Mouse (Mus musculus) MEL (cell line): Measurements from ENCODE around the gene Gm2115. TPM values are rescaled to one million over a fixed set of nuclear protein-coding genes. Genes with fewer than 3 reads are reported as not detected.
A peak's percentile ranks its signal among the peaks of the same experiment; 100 is the strongest.

Source experiments
- DNase-seq: peaks from one replicate; pipeline ENCODE4 v3.0.0; 2011; ENCODE audit warnings: low read depth, low spot score
- H3K27ac ChIP-seq: 2 replicates; pipeline ENCODE4 v1.5.1; 2012; ENCODE audit warnings: low read depth, mild to moderate bottlenecking, control low read depth, low read length, moderate library complexity; ENCODE audit not compliant: control insufficient read depth
- H3K27me3 ChIP-seq, 2 experiments: fragments of 150-350 bp in 1 of 2; sonication (generic) in 1 of 2; 2 replicates each; pipeline ENCODE4 v1.6.1; 2012; ENCODE audit warnings: low read length in 2 of 2, mild to moderate bottlenecking in 2 of 2, improper control_type of control experiment in 1 of 2, moderate library complexity in 1 of 2; ENCODE audit not compliant: insufficient read depth in 2 of 2, control insufficient read depth in 1 of 2
- H3K36me3 ChIP-seq, 2 experiments: 2 replicates each; pipeline ENCODE4 v1.6.1; 2012 to 2014; ENCODE audit warnings: low read length in 2 of 2, improper control_type of control experiment in 1 of 2, inconsistent platforms in 1 of 2, mild to moderate bottlenecking in 1 of 2; ENCODE audit not compliant: insufficient read depth in 2 of 2, control insufficient read depth in 1 of 2
- H3K4me1 ChIP-seq, 2 experiments: fragments of 150-350 bp in 1 of 2; sonication (generic) in 1 of 2; 2 replicates each; pipeline ENCODE4 v1.6.1; 2012; ENCODE audit warnings: low read length in 2 of 2, improper control_type of control experiment in 1 of 2, mild to moderate bottlenecking in 1 of 2; ENCODE audit not compliant: insufficient read depth in 2 of 2, control insufficient read depth in 1 of 2
- H3K4me3 ChIP-seq, 2 experiments: fragments of 150-350 bp in 1 of 2; sonication (generic) in 1 of 2; 2 replicates each; pipeline ENCODE4 v1.5.1; 2012; ENCODE audit warnings: low read depth in 2 of 2, low read length in 2 of 2, mild to moderate bottlenecking in 2 of 2, moderate library complexity in 2 of 2, control low read depth in 1 of 2, improper control_type of control experiment in 1 of 2; ENCODE audit not compliant: control insufficient read depth in 1 of 2, insufficient read depth in 1 of 2
- H3K79me2 ChIP-seq: 2 replicates; pipeline ENCODE4 v1.6.1; 2012; ENCODE audit warnings: mild to moderate bottlenecking, low read length, moderate library complexity; ENCODE audit not compliant: control insufficient read depth, poor library complexity, insufficient read depth
- H3K9ac ChIP-seq: 2 replicates; pipeline ENCODE4 v1.6.1; 2012; ENCODE audit warnings: low read depth, mild to moderate bottlenecking, control low read depth, low read length, moderate library complexity; ENCODE audit not compliant: control insufficient read depth, poor library complexity, severe bottlenecking
- H3K9me3 ChIP-seq: fragments of 150-350 bp; sonication (generic); replicated peaks from 2 replicates; pipeline ENCODE4 v1.6.1; 2012; ENCODE audit warnings: mild to moderate bottlenecking, low read length, improper control_type of control experiment, moderate library complexity; ENCODE audit not compliant: insufficient read depth
- CHD1 ChIP-seq: IDR thresholded peaks from 2 replicates; pipeline ENCODE4 v1.6.1; 2012; ENCODE audit warnings: low read depth, mild to moderate bottlenecking, inconsistent platforms, low read length, improper control_type of control experiment
- CTCF ChIP-seq, 3 experiments: IDR thresholded peaks in 2 of 3; conservative IDR thresholded peaks in 1 of 3; 2 replicates each; pipeline ENCODE4 v1.5.1; 2011 to 2012; ENCODE audit warnings: low read length in 3 of 3, low read depth in 2 of 3, mild to moderate bottlenecking in 2 of 3, improper control_type of control experiment in 1 of 3, inconsistent platforms in 1 of 3, mixed read lengths in 1 of 3, moderate library complexity in 1 of 3; ENCODE audit not compliant: control insufficient read depth in 1 of 3, insufficient read depth in 1 of 3, poor library complexity in 1 of 3, severe bottlenecking in 1 of 3
- E2F4 ChIP-seq: IDR thresholded peaks from 2 replicates; pipeline ENCODE4 v1.6.1; 2011; ENCODE audit warnings: low read depth, low read length, improper control_type of control experiment, borderline replicate concordance
- ELF1 ChIP-seq: IDR thresholded peaks from 2 replicates; pipeline ENCODE4 v1.6.1; 2014; ENCODE audit warnings: low read depth, mild to moderate bottlenecking, inconsistent platforms, low read length, improper control_type of control experiment, moderate library complexity
- EP300 ChIP-seq, 2 experiments: IDR thresholded peaks; 2 replicates each; pipeline ENCODE4 v1.6.1; 2011; ENCODE audit warnings: improper control_type of control experiment in 2 of 2, low read length in 2 of 2, low read depth in 1 of 2, mild to moderate bottlenecking in 1 of 2
- ETS1 ChIP-seq: IDR thresholded peaks from 2 replicates; pipeline ENCODE4 v1.6.1; 2012; ENCODE audit warnings: low read depth, mild to moderate bottlenecking, inconsistent platforms, low read length, improper control_type of control experiment, moderate library complexity
- GABPA ChIP-seq: IDR thresholded peaks from 2 replicates; pipeline ENCODE4 v1.6.1; 2012; ENCODE audit warnings: low read depth, mild to moderate bottlenecking, inconsistent platforms, low read length, improper control_type of control experiment, moderate library complexity
- GATA1 ChIP-seq: IDR thresholded peaks from 2 replicates; pipeline ENCODE4 v1.6.1; 2011; ENCODE audit warnings: low read depth, low read length, improper control_type of control experiment
- HCFC1 ChIP-seq: IDR thresholded peaks from 2 replicates; pipeline ENCODE4 v1.6.1; 2012; ENCODE audit warnings: low read depth, mild to moderate bottlenecking, inconsistent platforms, low read length, improper control_type of control experiment, moderate library complexity
- JUND ChIP-seq: IDR thresholded peaks from 2 replicates; pipeline ENCODE4 v1.6.1; 2011; ENCODE audit warnings: low read depth, mild to moderate bottlenecking, improper control_type of control experiment, low read length
- KAT2A ChIP-seq: conservative IDR thresholded peaks from 2 replicates; pipeline ENCODE4 v1.6.1; 2012; ENCODE audit warnings: low read depth, low read length, improper control_type of control experiment, inconsistent platforms
- MAFK ChIP-seq: IDR thresholded peaks from 2 replicates; pipeline ENCODE4 v1.6.1; 2011; ENCODE audit warnings: low read depth, mild to moderate bottlenecking, low read length, improper control_type of control experiment, borderline replicate concordance
- RAD21 ChIP-seq: IDR thresholded peaks from 2 replicates; pipeline ENCODE4 v1.6.1; 2011; ENCODE audit warnings: mild to moderate bottlenecking, low read depth, low read length, improper control_type of control experiment
- SIN3A ChIP-seq: IDR thresholded peaks from 2 replicates; pipeline ENCODE4 v1.6.1; 2012; ENCODE audit warnings: low read length, improper control_type of control experiment, inconsistent platforms
- SMC3 ChIP-seq: IDR thresholded peaks from 2 replicates; pipeline ENCODE4 v1.6.1; 2011; ENCODE audit warnings: low read depth, low read length, improper control_type of control experiment
- UBTF ChIP-seq: IDR thresholded peaks from 2 replicates; pipeline ENCODE4 v1.6.1; 2012; ENCODE audit warnings: low read depth, mild to moderate bottlenecking, inconsistent platforms, low read length, improper control_type of control experiment, moderate library complexity, borderline replicate concordance; ENCODE audit not compliant: insufficient read depth
- ZC3H11A ChIP-seq: IDR thresholded peaks from 2 replicates; pipeline ENCODE4 v1.6.1; 2012; ENCODE audit warnings: low read depth, mild to moderate bottlenecking, inconsistent platforms, low read length, improper control_type of control experiment
- polyA plus RNA-seq, 2 experiments: library from polyadenylated mRNA; stranded (reverse) in 1 of 2; unstranded in 1 of 2; fragments of >175 nt in 1 of 2; fragments of >200 nt in 1 of 2; gene quantifications; 2 replicates each; pipeline versions ENCODE4 v1.2.1 to v1.2.4; 2012; ENCODE audit warnings: low replicate concordance in 2 of 2, low read depth in 1 of 2; ENCODE audit not compliant: insufficient read length in 2 of 2, insufficient read depth in 1 of 2, missing spikeins in 1 of 2
- total RNA-seq: library from RNA; depleted of rRNA; stranded (reverse); fragments of 300-350 nt; gene quantifications from 2 replicates; pipeline ENCODE4 v1.2.3, GENCODE M21; 2012

The Gm2115 gene
- total and polyA plus RNA-seq, 3 experiments, result not detected

DNA sequence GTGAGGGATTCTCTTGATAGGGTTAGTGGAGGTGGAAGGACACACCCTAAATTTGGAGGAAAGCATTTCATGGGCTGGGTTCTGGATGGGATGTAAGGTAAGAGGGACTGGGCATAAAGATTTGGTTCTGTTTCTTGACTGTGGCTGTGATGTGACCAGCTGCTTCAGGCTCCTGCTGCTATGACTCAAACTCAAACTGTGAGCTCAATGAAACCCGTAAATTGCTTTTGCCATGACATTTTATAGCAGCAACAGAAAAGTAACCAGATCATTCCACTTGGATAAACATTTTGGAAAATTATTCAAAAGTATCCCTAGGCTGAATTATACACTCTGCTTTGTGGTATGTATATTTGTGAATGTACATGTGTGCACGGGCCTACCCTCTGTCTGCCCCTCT lies 61.9 kb downstream of the Gm2115 start:
- no peaks in the 10 kb centered on the region; a peak in 1 of 4 replicates for H3K27me3 ChIP-seq
- no peak overlapping the region for H3K9ac ChIP-seq
- peaks cover 0 to 7% of the 10 kb centered on the region in 2 experiments; a peak in 2 of 4 replicates for H3K36me3 ChIP-seq
- H3K4me1 ChIP-seq, result peaks cover 0 to 15% of the 10 kb centered on the region in 2 experiments; a peak in 3 of 4 replicates
- no peaks in the 10 kb centered on the region for H3K9me3 ChIP-seq
- no peak for TF ChIP-seq SIN3A
- TF ChIP-seq E2F4, result no peak
- TF ChIP-seq JUND, result no peak
- TF ChIP-seq GABPA, result no peak
- TF ChIP-seq ETS1, result no peak
- TF ChIP-seq, all 39 proteins: peak for 0
- Histone ChIP-seq H3K79me2 (no peaks in the 10 kb centered on the region), H3K27ac (no peak overlapping the region), H3K4me3 (no peak overlapping the region)
- DNase-seq, result no peak

DNA sequence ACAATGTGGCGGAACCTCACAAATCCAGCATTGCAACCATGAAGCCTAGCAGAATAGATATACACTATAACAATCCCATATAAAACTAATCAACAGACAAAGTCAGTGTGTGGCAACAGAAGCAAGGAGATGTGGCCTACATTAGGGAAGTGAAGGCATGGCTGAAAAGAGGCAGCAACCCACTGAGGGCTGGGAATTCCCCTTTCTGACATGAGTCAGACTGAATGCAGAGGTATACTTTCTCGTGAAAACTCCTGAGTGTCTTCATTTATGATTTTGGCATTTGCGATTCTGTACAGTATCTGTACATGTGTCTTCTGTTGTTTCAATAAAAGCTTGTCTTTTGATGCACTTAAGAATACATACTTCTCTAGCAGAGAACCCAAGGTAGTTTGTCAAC lies 62.6 kb downstream of the Gm2115 start:
- DNase-seq, result no peak
- peaks cover 0 to 7% of the 10 kb centered on the region in 2 experiments; a peak in 2 of 4 replicates for H3K36me3 ChIP-seq
- H3K4me3 ChIP-seq, result no peak overlapping the region
- TF ChIP-seq SIN3A (no peak), UBTF (no peak), E2F4 (no peak), MAFK (no peak), KAT2A (no peak), ETS1 (no peak), CHD1 (no peak), EP300 (IDR thresholded peaks at IDR 0.05; ENCODE audit: low read depth in 1 of 2, low read length in 2 of 2) (no peak)
- H3K79me2 ChIP-seq, result no peaks in the 10 kb centered on the region
- peaks cover 0 to 15% of the 10 kb centered on the region in 2 experiments; a peak in 3 of 4 replicates for H3K4me1 ChIP-seq
- no peaks in the 10 kb centered on the region; a peak in 1 of 4 replicates for H3K27me3 ChIP-seq
- no peaks in the 10 kb centered on the region for H3K9me3 ChIP-seq
- no peak overlapping the region for H3K9ac ChIP-seq
- H3K27ac ChIP-seq, result no peak overlapping the region

DNA sequence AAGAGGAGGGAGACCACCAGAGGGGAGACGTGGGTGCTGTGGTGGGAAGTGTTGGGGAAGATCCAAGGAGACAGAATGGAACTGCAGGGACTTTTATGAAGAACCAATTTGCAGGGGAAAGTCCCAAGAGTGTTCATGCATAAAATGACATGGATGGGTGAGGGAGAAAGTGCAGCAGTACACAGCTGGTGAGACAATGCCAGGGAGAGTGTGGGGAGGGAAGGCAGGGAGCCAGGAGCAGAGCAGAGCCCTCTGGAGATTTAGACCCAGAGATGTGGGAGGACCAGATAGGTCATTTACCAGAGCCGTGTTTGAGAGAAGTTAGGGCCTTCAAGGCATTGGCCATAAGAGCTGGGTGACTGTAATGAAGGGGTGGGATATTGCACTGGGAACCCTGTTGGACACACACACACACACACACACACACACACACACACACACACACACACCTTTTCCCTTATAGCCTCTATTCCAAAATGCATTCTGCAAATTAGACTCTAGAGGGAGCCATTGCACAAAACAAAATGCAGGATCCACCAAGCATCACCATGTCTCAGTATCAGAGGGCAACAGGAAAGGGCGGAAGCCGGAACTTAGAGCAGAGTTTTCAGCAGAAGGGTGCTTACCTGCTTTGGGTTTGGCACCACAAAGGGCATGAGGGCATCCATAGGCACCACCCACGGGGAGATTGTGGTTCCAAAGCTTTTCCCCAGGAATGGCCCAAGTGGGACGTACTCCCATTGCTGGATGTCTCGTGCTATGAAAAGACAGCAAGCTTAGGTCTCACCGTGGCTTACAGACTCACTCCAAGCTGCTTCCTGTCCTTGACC lies 65.5 kb downstream of the Gm2115 start:
- Histone ChIP-seq H3K4me3 (peak overlapping the region in 1 of 2 experiments; percentile 19; a peak in 1 of 4 replicates), H3K36me3 (peaks cover 0 to 3% of the 10 kb centered on the region in 2 experiments; a peak in 1 of 4 replicates), H3K4me1 (peaks cover 0 to 6% of the 10 kb centered on the region in 2 experiments; a peak in 1 of 4 replicates)

More for the DNA sequence above, 65.5 kb downstream of the Gm2115 start:
- peak; percentile 92 for TF ChIP-seq ZC3H11A
- 0 out of 2 replicates have a peak, but pooled peaks have one; percentile 31 for TF ChIP-seq HCFC1
- TF ChIP-seq RAD21, result peak; percentile 93
- peak; percentile 41; the same call in 1 of the 2 replicates for TF ChIP-seq ELF1
- peak; percentile 91 for TF ChIP-seq SMC3
- TF ChIP-seq CTCF (IDR thresholded peaks at IDR 0.05 in 2 of 3, conservative IDR thresholded peaks at IDR 0.05 in 1 of 3; ENCODE audit: control insufficient read depth in 1 of 3, insufficient read depth in 1 of 3, low read depth in 2 of 3, low read length in 3 of 3, poor library complexity in 1 of 3, severe bottlenecking in 1 of 3), result peak; percentile 46 to 89 (median 48)
- TF ChIP-seq JUND, result no peak
- no peak for TF ChIP-seq GATA1
- no peak for TF ChIP-seq UBTF
- DNase-seq, result peak; percentile 78
- no peaks in the 10 kb centered on the region; a peak in 1 of 4 replicates for H3K27me3 ChIP-seq
- no peaks in the 10 kb centered on the region for H3K9me3 ChIP-seq
- peak overlapping the region; percentile 24; the same call in 1 of the 2 replicates for H3K9ac ChIP-seq
- no peaks in the 10 kb centered on the region for H3K79me2 ChIP-seq
- H3K27ac ChIP-seq, result no peak overlapping the region
